Mouse (Mus musculus) limb, embryonic 13.5 days (tissue): ENCODE measurements around the gene Gm49396. TPM values are rescaled to one million over a fixed set of nuclear protein-coding genes. Genes with fewer than 3 reads are reported as not detected.

Experiments
- ATAC-seq: fragments of 200-750 bp; cut with Nextera tagmentation; 2 replicates; pipeline ENCODE4 v1.8.0; 2017; ENCODE audit warnings: low read depth, moderate number of reproducible peaks, moderate TSS enrichment; ENCODE audit not compliant: low FRiP score
- H3K27ac ChIP-seq: fragments of 300-500 bp; sonication (generic); 2 replicates; pipeline ENCODE4 v1.5.1; 2015; ENCODE audit warnings: inconsistent platforms, mild to moderate bottlenecking, moderate library complexity
- H3K27me3 ChIP-seq: fragments of 300-500 bp; sonication (generic); 2 replicates; pipeline ENCODE4 v1.6.1; 2015; ENCODE audit warnings: mild to moderate bottlenecking, inconsistent platforms
- H3K36me3 ChIP-seq: fragments of 300-500 bp; sonication (generic); 2 replicates; pipeline ENCODE4 v1.6.1; 2015; ENCODE audit warnings: inconsistent platforms, mild to moderate bottlenecking, moderate library complexity
- H3K4me1 ChIP-seq: fragments of 300-500 bp; sonication (generic); 2 replicates; pipeline ENCODE4 v1.6.1; 2015; ENCODE audit warnings: inconsistent platforms
- H3K4me2 ChIP-seq: fragments of 300-500 bp; sonication (generic); replicated peaks from 2 replicates; pipeline ENCODE4 v1.6.1; 2015; ENCODE audit warnings: inconsistent platforms, mild to moderate bottlenecking, moderate library complexity
- H3K4me3 ChIP-seq: fragments of 300-500 bp; sonication (generic); 2 replicates; pipeline ENCODE4 v1.5.1; 2015; ENCODE audit warnings: moderate library complexity, mild to moderate bottlenecking, inconsistent platforms
- H3K9ac ChIP-seq: fragments of 300-500 bp; sonication (generic); 2 replicates; pipeline ENCODE4 v1.6.1; 2015; ENCODE audit warnings: mild to moderate bottlenecking, inconsistent platforms
- H3K9me3 ChIP-seq: fragments of 300-500 bp; sonication (generic); 2 replicates; pipeline ENCODE4 v1.6.1; 2016; ENCODE audit warnings: inconsistent platforms
- WGBS: fragments of 180-500 bp; shearing (Covaris S2); methylation state at CpG from one replicate; pipeline ENCODE4 v1.1.7; 2015; 5-methylcytosine and 5-hydroxymethylcytosine counted together
- polyA plus RNA-seq: library from polyadenylated mRNA; unstranded; fragments of >200 nt; fragmentation: Nextera tagmentation; extraction: Ambion mirVana; gene quantifications from 2 replicates; pipeline ENCODE4 v1.2.1, GENCODE M21; 2015

Gene Gm49396
- polyA plus RNA-seq, 1 experiment from 2014 or later: 14.1 TPM

GRCm38 (mm10) chr7:30590927-30591604 is 27.9 kb downstream of the Gm49396 start:
- WGBS: 83% methylated on average over 9 of the region's 9 CpGs
- Histone ChIP-seq H3K36me3 (peaks cover 8% of the 10 kb centered on the region), H3K27ac (no peak overlapping the region), H3K9ac (peak overlapping the region; percentile 45; the same call in 1 of the 2 replicates), H3K4me3 (no peak overlapping the region), H3K4me1 (peaks cover 22% of the 10 kb centered on the region), H3K4me2 (no peak overlapping the region), H3K9me3 (no peaks in the 10 kb centered on the region), H3K27me3 (0 out of 2 replicates have a peak, but pooled peaks cover 8% of the 10 kb centered on the region)
- ATAC-seq: no peak

- WGBS: 54% methylated on average over 4 of the region's 4 CpGs
- Histone ChIP-seq H3K27me3 (0 out of 2 replicates have a peak, but pooled peaks cover 8% of the 10 kb centered on the region), H3K4me1 (peaks cover 20% of the 10 kb centered on the region), H3K9me3 (no peaks in the 10 kb centered on the region), H3K36me3 (peaks cover 3% of the 10 kb centered on the region), H3K4me2 (no peak overlapping the region), H3K27ac (no peak overlapping the region), H3K9ac (peak overlapping the region; percentile 45; the same call in 1 of the 2 replicates), H3K4me3 (no peak overlapping the region)
- ATAC-seq: no peak
These were observed 28.4 kb downstream of the Gm49396 start for GRCm38 (mm10) chr7:30591605-30591951.

- H3K27ac ChIP-seq: no peak overlapping the region
- H3K4me1 ChIP-seq: peaks cover 9% of the 10 kb centered on the region
- no peak overlapping the region for H3K9ac ChIP-seq
- no peak overlapping the region for H3K4me2 ChIP-seq
- no peak for ATAC-seq
- no peaks in the 10 kb centered on the region for H3K36me3 ChIP-seq
- WGBS: 45% methylated on average over 5 of the region's 5 CpGs
- H3K9me3 ChIP-seq: no peaks in the 10 kb centered on the region
- no peak overlapping the region for H3K4me3 ChIP-seq
- H3K27me3 ChIP-seq: 0 out of 2 replicates have a peak, but pooled peaks cover 8% of the 10 kb centered on the region
These were observed 29.8 kb downstream of the Gm49396 start for GRCm38 (mm10) chr7:30592772-30593423.

- WGBS: 76% methylated on average over 10 of the region's 10 CpGs
- H3K9ac ChIP-seq: no peak overlapping the region
- no peaks in the 10 kb centered on the region for H3K9me3 ChIP-seq
- no peak overlapping the region for H3K27ac ChIP-seq
- H3K36me3 ChIP-seq: no peaks in the 10 kb centered on the region
- no peak overlapping the region for H3K4me2 ChIP-seq
- no peak for ATAC-seq
- no peak overlapping the region for H3K4me3 ChIP-seq
- peaks cover 9% of the 10 kb centered on the region for H3K4me1 ChIP-seq
- H3K27me3 ChIP-seq: 0 out of 2 replicates have a peak, but pooled peaks cover 8% of the 10 kb centered on the region
These were observed 30.7 kb downstream of the Gm49396 start for GRCm38 (mm10) chr7:30593579-30594509.

- Histone ChIP-seq H3K9ac (no peak overlapping the region), H3K4me2 (no peak overlapping the region), H3K9me3 (no peaks in the 10 kb centered on the region), H3K4me3 (no peak overlapping the region), H3K27me3 (0 out of 2 replicates have a peak, but pooled peaks cover 8% of the 10 kb centered on the region), H3K27ac (no peak overlapping the region), H3K36me3 (no peaks in the 10 kb centered on the region), H3K4me1 (peaks cover 8% of the 10 kb centered on the region)
- ATAC-seq: no peak
- WGBS: 62% methylated on average over 4 of the region's 4 CpGs
These were observed 31.4 kb downstream of the Gm49396 start for GRCm38 (mm10) chr7:30594510-30595024.

GRCm38 (mm10) chr7:30596093-30596492 is 32.9 kb downstream of the Gm49396 start:
- no peak overlapping the region for H3K4me3 ChIP-seq
- no peak overlapping the region for H3K27ac ChIP-seq
- 0 out of 2 replicates have a peak, but pooled peaks cover 8% of the 10 kb centered on the region for H3K27me3 ChIP-seq
- WGBS: 74% methylated on average over 5 of the region's 5 CpGs
- no peaks in the 10 kb centered on the region for H3K9me3 ChIP-seq
- no peaks in the 10 kb centered on the region for H3K4me1 ChIP-seq
- H3K9ac ChIP-seq: no peak overlapping the region
- H3K4me2 ChIP-seq: no peak overlapping the region
- H3K36me3 ChIP-seq: no peaks in the 10 kb centered on the region
- ATAC-seq: no peak

GRCm38 (mm10) chr7:30596811-30597210 is 33.7 kb downstream of the Gm49396 start:
- Histone ChIP-seq H3K27ac (no peak overlapping the region), H3K4me2 (no peak overlapping the region), H3K9ac (no peak overlapping the region), H3K27me3 (0 out of 2 replicates have a peak, but pooled peaks cover 8% of the 10 kb centered on the region), H3K36me3 (no peaks in the 10 kb centered on the region), H3K4me1 (no peaks in the 10 kb centered on the region), H3K4me3 (no peak overlapping the region), H3K9me3 (no peaks in the 10 kb centered on the region)
- ATAC-seq: no peak
- WGBS: 71% methylated on average over 5 of the region's 5 CpGs

- no peak within 1 kb of the TSS for H3K9ac ChIP-seq
- no peak within 1 kb of the TSS for H3K4me3 ChIP-seq
- no peaks in the 10 kb centered on the region for H3K36me3 ChIP-seq
- WGBS: 87% methylated on average over 12 of the region's 12 CpGs
- no peaks in the 10 kb centered on the region for H3K9me3 ChIP-seq
- no peaks in the 10 kb centered on the region for H3K4me1 ChIP-seq
- ATAC-seq: no peak
- no peak within 1 kb of the TSS for H3K4me2 ChIP-seq
- H3K27ac ChIP-seq: no peak within 1 kb of the TSS
- H3K27me3 ChIP-seq: 0 out of 2 replicates have a peak, but pooled peaks cover 6% of the 10 kb centered on the region
These were observed 35.6 kb downstream of the Gm49396 start, which contains the start of gene Zbtb32 for GRCm38 (mm10) chr7:30598786-30599185. Gene Zbtb32, minus strand, starts transcription at chr7:30598909.

GRCm38 (mm10) chr7:30599933-30600353 is 36.8 kb downstream of the Gm49396 start:
- 2% methylated on average over 16 of the region's 16 CpGs for WGBS
- no peaks in the 10 kb centered on the region for H3K4me1 ChIP-seq
- H3K36me3 ChIP-seq: no peaks in the 10 kb centered on the region
- no peak overlapping the region for H3K9ac ChIP-seq
- no peaks in the 10 kb centered on the region for H3K9me3 ChIP-seq
- peak; percentile 91 for ATAC-seq
- no peak overlapping the region for H3K4me3 ChIP-seq
- H3K4me2 ChIP-seq: no peak overlapping the region
- H3K27ac ChIP-seq: no peak overlapping the region
- 0 out of 2 replicates have a peak, but pooled peaks cover under 1% of the 10 kb centered on the region for H3K27me3 ChIP-seq

GRCm38 (mm10) chr7:30600651-30601050 is 37.5 kb downstream of the Gm49396 start:
- Histone ChIP-seq H3K27ac (no peak overlapping the region), H3K4me2 (no peak overlapping the region), H3K27me3 (no peaks in the 10 kb centered on the region), H3K9ac (no peak overlapping the region), H3K36me3 (no peaks in the 10 kb centered on the region), H3K9me3 (no peaks in the 10 kb centered on the region), H3K4me3 (no peak overlapping the region), H3K4me1 (no peaks in the 10 kb centered on the region)
- no peak for ATAC-seq
- 70% methylated on average over 7 of the region's 7 CpGs for WGBS

- Histone ChIP-seq H3K4me3 (no peak overlapping the region), H3K27me3 (no peaks in the 10 kb centered on the region), H3K4me1 (no peaks in the 10 kb centered on the region), H3K9ac (no peak overlapping the region), H3K36me3 (no peaks in the 10 kb centered on the region), H3K9me3 (no peaks in the 10 kb centered on the region), H3K4me2 (no peak overlapping the region), H3K27ac (no peak overlapping the region)
- 31% methylated on average over 3 of the region's 3 CpGs for WGBS
- no peak for ATAC-seq
These were observed 39.4 kb downstream of the Gm49396 start for GRCm38 (mm10) chr7:30602583-30602982.
